Mouse (Mus musculus) spleen, adult 18-20 months (tissue): Measurements from ENCODE around the gene Olfr524.

Experiments used
- DNase-seq, 2 experiments: peaks; one replicate each; pipeline ENCODE4 v3.0.0; 2022; ENCODE audit warnings: mixed read lengths in 2 of 2

Gene Olfr524

GRCm38 (mm10) chr7:140205864-140206263 lies at the start of gene Olfr524:
Olfr524 (minus strand) TSS chr7:140205964.
- DNase-seq = no peak

GRCm38 (mm10) chr7:140253780-140254299 lies 48.1 kb upstream of the Olfr524 start:
- no peak for DNase-seq

- no peak for DNase-seq
Measured at GRCm38 (mm10) chr7:140247216-140247615, 41.5 kb upstream of the Olfr524 start, which contains the start of gene 5830411N06Rik. 5830411N06Rik (plus strand) TSS chr7:140247284.

- DNase-seq = no peak
Measured at GRCm38 (mm10) chr7:140233696-140234095, 27.9 kb upstream of the Olfr524 start.

GRCm38 (mm10) chr7:140231026-140231425 lies 25.3 kb upstream of the Olfr524 start:
- DNase-seq = no peak

GRCm38 (mm10) chr7:140228476-140228875 lies 22.7 kb upstream of the Olfr524 start:
- no peak for DNase-seq

GRCm38 (mm10) chr7:140224209-140224608 lies 18.4 kb upstream of the Olfr524 start:
- no peak for DNase-seq

GRCm38 (mm10) chr7:140220375-140220774 lies 14.6 kb upstream of the Olfr524 start:
- no peak for DNase-seq

GRCm38 (mm10) chr7:140219268-140219667 lies 13.5 kb upstream of the Olfr524 start:
- no peak for DNase-seq

- no peak for DNase-seq
Measured at GRCm38 (mm10) chr7:140217967-140218366, 12.2 kb upstream of the Olfr524 start, which contains the start of gene Cd163l1. Cd163l1 (plus strand) TSS chr7:140218267.

GRCm38 (mm10) chr7:140213841-140214240 lies 8.1 kb upstream of the Olfr524 start:
- DNase-seq = no peak

- DNase-seq = no peak
Measured at GRCm38 (mm10) chr7:140208677-140209076, 2.9 kb upstream of the Olfr524 start.

- no peak for DNase-seq
Measured at GRCm38 (mm10) chr7:140208153-140208552, 2.4 kb upstream of the Olfr524 start.

GRCm38 (mm10) chr7:140206904-140207303 lies 1.1 kb upstream of the Olfr524 start:
- no peak for DNase-seq

GRCm38 (mm10) chr7:140201090-140201489 lies 4.7 kb downstream of the Olfr524 start:
- no peak for DNase-seq

- no peak for DNase-seq
Measured at GRCm38 (mm10) chr7:140196002-140196401, 9.8 kb downstream of the Olfr524 start.

- DNase-seq = no peak
Measured at GRCm38 (mm10) chr7:140194031-140194430, 11.7 kb downstream of the Olfr524 start.

GRCm38 (mm10) chr7:140192851-140193250 lies 12.9 kb downstream of the Olfr524 start:
- DNase-seq = no peak

GRCm38 (mm10) chr7:140192445-140192844 lies 13.3 kb downstream of the Olfr524 start:
- no peak for DNase-seq

GRCm38 (mm10) chr7:140190435-140190834 lies 15.3 kb downstream of the Olfr524 start:
- DNase-seq = no peak

- DNase-seq = no peak
Measured at GRCm38 (mm10) chr7:140188391-140189328, 17.1 kb downstream of the Olfr524 start.

- DNase-seq = no peak
Measured at GRCm38 (mm10) chr7:140187721-140188390, 17.9 kb downstream of the Olfr524 start.
